Mouse (Mus musculus): ENCODE measurements at regions not wholly inside any gene's neighbourhood (a gene's known extent, or its start where the extent isn't known, plus 50 kb on each side); places are given as distances from the start of the nearest gene placed in this dataset.
A peak's percentile ranks its signal among the peaks of the same experiment; 100 is the strongest.

- no peak for DNase-seq (ENCODE audit: low read depth, low spot score)
These were observed 80.9 kb upstream of the Nudt7 start for GRCm38 (mm10) chr8:114052426-114052825.

GRCm38 (mm10) chr8:114063566-114063965 lies 69.8 kb upstream of the Nudt7 start:
- no peak for DNase-seq (ENCODE audit: low read depth, low spot score)

- DNase-seq (ENCODE audit: low read depth, low spot score), result no peak
These were observed 61.0 kb upstream of the Nudt7 start for GRCm38 (mm10) chr8:114072330-114072729.

GRCm38 (mm10) chr8:114074122-114074521 lies 59.2 kb upstream of the Nudt7 start:
- DNase-seq (ENCODE audit: low read depth, low spot score), result no peak

DNA sequence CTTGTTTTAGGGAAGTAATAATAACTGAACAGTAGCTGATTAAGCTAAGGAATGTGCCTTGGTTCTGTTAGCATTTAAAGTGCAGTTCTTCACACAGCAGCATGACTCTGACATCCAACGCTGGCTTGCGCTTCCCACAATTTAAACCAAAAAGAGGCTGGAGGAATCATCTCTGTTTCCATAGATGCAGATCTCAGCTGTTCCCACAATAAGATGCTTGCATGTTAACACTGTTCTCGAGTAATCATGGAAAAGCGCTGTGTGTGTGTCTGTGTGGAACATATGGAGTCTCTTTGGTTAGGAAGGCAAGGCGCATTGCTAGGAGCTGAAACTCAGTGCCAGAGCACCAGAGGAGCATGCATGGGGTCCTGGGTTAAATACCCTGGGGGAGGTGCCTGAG lies 56.7 kb upstream of the Nudt7 start:
- no peak for DNase-seq (ENCODE audit: low read depth, low spot score)

DNA sequence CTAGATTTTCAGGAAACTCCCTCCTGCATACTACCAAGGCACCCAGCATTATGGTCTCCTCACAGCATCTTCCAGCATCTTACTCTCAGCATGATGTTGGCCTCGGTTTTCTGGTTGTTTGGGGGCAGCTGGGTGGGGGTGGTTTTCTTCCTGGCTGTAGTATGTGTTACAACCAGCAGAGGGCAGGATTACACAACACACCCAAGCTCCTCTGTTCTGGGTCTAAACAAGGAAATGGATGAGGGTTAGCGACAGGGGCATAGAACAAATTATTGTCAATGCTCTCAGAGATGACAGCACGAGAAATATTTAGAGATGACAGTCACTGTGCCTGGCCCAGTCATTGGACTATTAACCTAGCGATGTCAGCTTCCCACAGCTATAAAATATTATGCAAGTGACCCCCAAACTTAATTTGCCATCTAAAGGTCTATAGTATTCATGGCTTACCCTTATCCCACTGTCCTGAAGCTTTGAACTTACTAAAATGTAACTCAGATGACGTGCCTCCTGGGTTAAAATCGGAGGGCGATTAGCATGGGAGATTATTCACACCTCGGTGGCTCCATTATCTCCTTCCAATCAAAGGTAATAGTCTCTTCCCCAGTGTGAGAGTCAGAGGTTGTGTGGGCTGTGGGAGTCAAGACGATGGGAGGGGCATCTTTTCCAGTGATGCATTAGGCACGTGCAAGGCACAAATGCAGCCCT lies 52.2 kb upstream of the Nudt7 start:
- DNase-seq (ENCODE audit: low read depth, low spot score), result peak; percentile 43

DNA sequence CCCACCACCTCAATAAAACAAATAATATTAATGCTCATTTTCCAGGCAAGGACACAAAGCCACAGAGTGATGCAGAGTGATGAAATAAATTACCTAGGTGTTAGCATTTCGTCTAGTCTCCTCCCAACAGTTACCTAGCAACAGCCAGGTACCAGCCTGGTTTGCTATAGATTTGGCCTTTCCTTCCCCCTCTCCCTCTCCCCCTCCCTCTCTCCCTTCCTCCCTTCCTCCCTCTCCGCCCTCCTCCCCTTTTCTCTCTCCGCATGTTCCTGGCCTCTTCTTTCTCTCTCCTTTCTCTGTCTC lies 51.6 kb upstream of the Nudt7 start:
- DNase-seq (ENCODE audit: low read depth, low spot score), result no peak
